Mouse (Mus musculus): ENCODE results near the gene Slc30a7. TPM values are rescaled to one million over a fixed set of nuclear protein-coding genes. Genes with fewer than 3 reads are reported as not detected.
"Not testable (repeated sequence)": the region's sequence is repeated elsewhere in the genome, so short reads cannot be mapped to it uniquely, and the experiment has no call there.

Slc30a7 gene
- polyA plus RNA-seq, 1 experiment from 2014 or later, result 14.2 TPM

GRCm38 (mm10) chr3:115924401-115925190 is 82.6 kb downstream of the Slc30a7 start:
- no peaks in the 10 kb centered on the region for H3K4me1 ChIP-seq (ENCODE audit: control insufficient read depth, insufficient read depth, low read length)
- H3K9ac ChIP-seq (ENCODE audit: low read depth, low read length), result no peak overlapping the region
- ATAC-seq, result no peak
- no peak overlapping the region for H3K4me3 ChIP-seq (ENCODE audit: low read depth, low read length)
- peaks cover 4% of the 10 kb centered on the region; the same call in 1 of the 2 replicates for H3K36me3 ChIP-seq (ENCODE audit: control insufficient read depth, insufficient read depth, low read length)
- H3K27me3 ChIP-seq (ENCODE audit: control insufficient read depth, insufficient read depth, low read depth, low read length), result no peaks in the 10 kb centered on the region
- H3K9me3 ChIP-seq (replicated peaks; ENCODE audit: control insufficient read depth, low read length, poor library complexity, severe bottlenecking), result no peaks in the 10 kb centered on the region
- H3K27ac ChIP-seq (ENCODE audit: low read length), result no peak overlapping the region
- 91% methylated on average over 4 of the region's 4 CpGs for WGBS
- H3K4me2 ChIP-seq (ENCODE audit: low read length), result no peak overlapping the region

DNA sequence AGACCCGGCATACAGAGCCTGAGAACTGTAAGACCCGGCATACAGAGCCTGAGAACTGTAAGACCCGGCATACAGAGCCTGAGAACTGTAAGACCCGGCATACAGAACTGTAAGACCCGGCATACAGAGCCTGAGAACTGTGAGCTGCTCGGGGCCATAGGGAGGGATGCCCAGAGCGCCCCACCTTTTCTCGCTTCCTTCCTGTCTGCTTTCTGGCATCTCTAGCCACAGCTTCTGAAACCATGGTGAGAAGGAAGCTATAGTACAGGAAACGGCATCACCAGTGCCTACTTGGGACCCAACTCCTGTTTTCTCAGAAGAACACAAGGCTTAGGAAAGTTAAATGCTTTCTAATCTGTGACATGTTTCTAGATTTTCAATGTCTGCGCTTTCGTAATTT is 99.8 kb downstream of the Slc30a7 start:
- not testable (repeated sequence) for H3K4me2 ChIP-seq (ENCODE audit: low read length); H3K9ac ChIP-seq (ENCODE audit: low read depth, low read length); H3K27ac ChIP-seq (ENCODE audit: low read length); H3K9me3 ChIP-seq (replicated peaks; ENCODE audit: control insufficient read depth, low read length, poor library complexity, severe bottlenecking); H3K4me3 ChIP-seq (ENCODE audit: low read depth, low read length); H3K36me3 ChIP-seq (ENCODE audit: control insufficient read depth, insufficient read depth, low read length); ATAC-seq; H3K27me3 ChIP-seq (ENCODE audit: control insufficient read depth, insufficient read depth, low read depth, low read length); H3K4me1 ChIP-seq (ENCODE audit: control insufficient read depth, insufficient read depth, low read length)
- 97% methylated on average over 9 of the region's 11 CpGs for WGBS

- no peak for ATAC-seq
- no peaks in the 10 kb centered on the region for H3K4me1 ChIP-seq (ENCODE audit: control insufficient read depth, insufficient read depth, low read length)
- 93% methylated on average over 4 of the region's 4 CpGs for WGBS
These were observed 101.6 kb downstream of the Slc30a7 start for GRCm38 (mm10) chr3:115905567-115905966.

DNA sequence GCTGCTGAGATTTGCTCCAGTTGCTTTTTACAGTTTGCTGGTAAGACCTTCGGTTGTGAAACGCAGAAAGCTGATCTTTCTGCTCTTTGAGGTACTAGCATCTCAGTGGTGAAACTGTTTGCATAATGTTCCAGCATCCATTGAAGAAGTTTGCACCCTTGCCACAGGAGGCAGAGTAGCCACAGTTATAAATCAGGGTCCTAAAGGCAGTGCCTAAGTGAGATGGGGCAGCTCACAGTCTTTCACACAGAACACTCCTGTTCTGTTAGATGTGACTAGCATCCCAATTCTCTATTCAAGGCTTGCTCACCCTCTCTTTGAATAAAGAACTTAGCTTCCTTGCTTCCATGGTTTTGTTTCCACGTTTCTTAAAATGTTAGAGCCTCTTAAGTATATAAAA is 102.1 kb downstream of the Slc30a7 start:
- ATAC-seq, result no peak
- H3K4me2 ChIP-seq (ENCODE audit: low read length), result no peak overlapping the region
- no peaks in the 10 kb centered on the region for H3K27me3 ChIP-seq (ENCODE audit: control insufficient read depth, insufficient read depth, low read depth, low read length)
- no peaks in the 10 kb centered on the region; the same call in 1 of the 2 replicates for H3K9me3 ChIP-seq (replicated peaks; ENCODE audit: control insufficient read depth, low read length, poor library complexity, severe bottlenecking)
- no peak overlapping the region for H3K27ac ChIP-seq (ENCODE audit: low read length)
- 87% methylated on average over 3 of the region's 3 CpGs for WGBS
- no peak overlapping the region for H3K4me3 ChIP-seq (ENCODE audit: low read depth, low read length)
- no peaks in the 10 kb centered on the region; the same call in 1 of the 2 replicates for H3K36me3 ChIP-seq (ENCODE audit: control insufficient read depth, insufficient read depth, low read length)
- H3K4me1 ChIP-seq (ENCODE audit: control insufficient read depth, insufficient read depth, low read length), result no peaks in the 10 kb centered on the region
- no peak overlapping the region for H3K9ac ChIP-seq (ENCODE audit: low read depth, low read length)

More at GRCm38 (mm10) chr3:115905567-115905966, 101.6 kb downstream of the Slc30a7 start:
- no peaks in the 10 kb centered on the region; the same call in 1 of the 2 replicates for H3K36me3 ChIP-seq (ENCODE audit: control insufficient read depth, insufficient read depth, low read length)
- H3K27ac ChIP-seq (ENCODE audit: low read length), result no peak overlapping the region
- no peak overlapping the region for H3K4me2 ChIP-seq (ENCODE audit: low read length)
- H3K9ac ChIP-seq (ENCODE audit: low read depth, low read length), result no peak overlapping the region
- H3K4me3 ChIP-seq (ENCODE audit: low read depth, low read length), result no peak overlapping the region
- no peaks in the 10 kb centered on the region; the same call in 1 of the 2 replicates for H3K9me3 ChIP-seq (replicated peaks; ENCODE audit: control insufficient read depth, low read length, poor library complexity, severe bottlenecking)
- H3K27me3 ChIP-seq (ENCODE audit: control insufficient read depth, insufficient read depth, low read depth, low read length), result no peaks in the 10 kb centered on the region

DNA sequence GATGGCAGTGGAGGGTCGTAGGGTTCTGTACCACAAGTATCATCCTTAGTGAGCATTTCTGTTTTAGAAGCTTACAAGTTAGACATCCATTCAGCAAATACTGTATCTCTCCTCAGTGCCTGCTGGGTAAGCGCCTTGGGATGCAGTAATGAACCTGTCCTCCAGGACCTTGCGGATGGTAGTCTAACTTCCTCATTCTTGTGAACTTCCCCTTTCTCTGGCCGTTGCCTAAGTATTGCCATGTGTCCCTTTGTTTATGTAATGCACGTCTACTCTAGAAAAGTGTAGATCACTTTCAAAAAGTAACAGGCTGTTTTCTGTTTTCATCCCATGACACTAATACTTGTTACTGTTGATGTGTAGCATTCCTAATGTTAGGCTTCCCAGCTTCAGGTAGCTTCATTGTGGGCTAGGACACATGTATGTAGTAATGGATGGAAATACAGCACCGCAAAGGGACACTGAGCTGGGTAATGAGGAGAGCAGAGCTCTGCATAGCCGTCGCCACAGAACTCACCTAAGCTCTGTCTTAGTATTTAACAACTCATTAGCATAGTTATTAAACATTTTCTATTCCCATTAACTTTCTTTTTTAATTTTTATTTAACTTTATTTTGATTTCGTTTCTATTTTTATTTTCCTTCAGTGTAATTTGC is 104.8 kb downstream of the Slc30a7 start:
- Histone ChIP-seq H3K4me2 (ENCODE audit: low read length) (no peak overlapping the region), H3K9me3 (replicated peaks; ENCODE audit: control insufficient read depth, low read length, poor library complexity, severe bottlenecking) (no peaks in the 10 kb centered on the region; the same call in 1 of the 2 replicates), H3K4me3 (ENCODE audit: low read depth, low read length) (no peak overlapping the region), H3K27me3 (ENCODE audit: control insufficient read depth, insufficient read depth, low read depth, low read length) (no peaks in the 10 kb centered on the region), H3K4me1 (ENCODE audit: control insufficient read depth, insufficient read depth, low read length) (no peaks in the 10 kb centered on the region), H3K36me3 (ENCODE audit: control insufficient read depth, insufficient read depth, low read length) (no peaks in the 10 kb centered on the region; the same call in 1 of the 2 replicates), H3K9ac (ENCODE audit: low read depth, low read length) (no peak overlapping the region), H3K27ac (ENCODE audit: low read length) (no peak overlapping the region)
- 93% methylated on average over 9 of the region's 9 CpGs for WGBS
- no peak for ATAC-seq

DNA sequence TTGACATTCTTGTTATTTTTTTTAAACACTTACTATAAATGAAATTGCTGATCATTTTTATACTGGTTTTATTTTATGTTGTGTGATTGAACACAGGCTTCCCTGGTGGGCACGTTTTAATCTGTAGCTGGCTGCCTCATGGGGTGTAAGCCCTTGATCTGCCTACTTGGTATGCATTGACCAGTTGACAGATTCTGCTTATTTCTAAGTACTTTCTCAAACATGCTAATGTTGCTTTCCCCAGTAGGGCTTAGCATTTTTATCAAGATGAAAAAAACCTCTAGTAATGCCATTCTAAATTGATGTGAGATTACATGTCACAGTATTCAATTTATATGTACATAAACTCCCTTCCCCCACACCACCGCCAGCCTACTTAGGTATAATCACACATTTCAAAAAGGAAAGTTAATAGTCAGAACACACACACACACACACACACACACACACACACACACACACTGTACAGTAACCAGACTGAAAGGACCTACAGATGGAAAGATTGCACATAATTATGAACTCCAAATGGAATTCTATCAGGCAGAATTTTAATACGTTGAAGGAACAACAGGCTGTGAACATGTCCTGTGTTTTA is 108.8 kb downstream of the Slc30a7 start:
- no peak overlapping the region for H3K27ac ChIP-seq (ENCODE audit: low read length)
- H3K4me2 ChIP-seq (ENCODE audit: low read length), result no peak overlapping the region
- H3K4me1 ChIP-seq (ENCODE audit: control insufficient read depth, insufficient read depth, low read length), result no peaks in the 10 kb centered on the region
- H3K36me3 ChIP-seq (ENCODE audit: control insufficient read depth, insufficient read depth, low read length), result 0 out of 2 replicates have a peak, but pooled peaks cover 3% of the 10 kb centered on the region
- no peaks in the 10 kb centered on the region for H3K27me3 ChIP-seq (ENCODE audit: control insufficient read depth, insufficient read depth, low read depth, low read length)
- H3K9ac ChIP-seq (ENCODE audit: low read depth, low read length), result no peak overlapping the region
- no peaks in the 10 kb centered on the region for H3K9me3 ChIP-seq (replicated peaks; ENCODE audit: control insufficient read depth, low read length, poor library complexity, severe bottlenecking)
- WGBS, result 30% methylated on average over 3 of the region's 3 CpGs
- ATAC-seq, result peak; percentile 76
- H3K4me3 ChIP-seq (ENCODE audit: low read depth, low read length), result no peak overlapping the region

GRCm38 (mm10) chr3:115893166-115893565 is 114.0 kb downstream of the Slc30a7 start:
- no peaks in the 10 kb centered on the region for H3K27me3 ChIP-seq (ENCODE audit: control insufficient read depth, insufficient read depth, low read depth, low read length)
- no peak overlapping the region for H3K4me2 ChIP-seq (ENCODE audit: low read length)
- no peaks in the 10 kb centered on the region for H3K9me3 ChIP-seq (replicated peaks; ENCODE audit: control insufficient read depth, low read length, poor library complexity, severe bottlenecking)
- 0 out of 2 replicates have a peak, but pooled peaks cover 3% of the 10 kb centered on the region for H3K36me3 ChIP-seq (ENCODE audit: control insufficient read depth, insufficient read depth, low read length)
- no peak overlapping the region for H3K4me3 ChIP-seq (ENCODE audit: low read depth, low read length)
- H3K4me1 ChIP-seq (ENCODE audit: control insufficient read depth, insufficient read depth, low read length), result peaks cover 3% of the 10 kb centered on the region
- H3K27ac ChIP-seq (ENCODE audit: low read length), result no peak overlapping the region
- no peak for ATAC-seq
- 85% methylated on average over 2 of the region's 2 CpGs for WGBS
- no peak overlapping the region for H3K9ac ChIP-seq (ENCODE audit: low read depth, low read length)

GRCm38 (mm10) chr3:115892341-115892740 is 114.9 kb downstream of the Slc30a7 start:
- no peak for ATAC-seq

More at GRCm38 (mm10) chr3:115892341-115892740, 114.9 kb downstream of the Slc30a7 start:
- Histone ChIP-seq H3K9me3 (replicated peaks; ENCODE audit: control insufficient read depth, low read length, poor library complexity, severe bottlenecking) (no peaks in the 10 kb centered on the region), H3K9ac (ENCODE audit: low read depth, low read length) (no peak overlapping the region), H3K4me3 (ENCODE audit: low read depth, low read length) (no peak overlapping the region), H3K36me3 (ENCODE audit: control insufficient read depth, insufficient read depth, low read length) (0 out of 2 replicates have a peak, but pooled peaks cover 3% of the 10 kb centered on the region), H3K4me1 (ENCODE audit: control insufficient read depth, insufficient read depth, low read length) (peaks cover 3% of the 10 kb centered on the region), H3K27ac (ENCODE audit: low read length) (no peak overlapping the region), H3K27me3 (ENCODE audit: control insufficient read depth, insufficient read depth, low read depth, low read length) (no peaks in the 10 kb centered on the region), H3K4me2 (ENCODE audit: low read length) (no peak overlapping the region)
- WGBS, result 69% methylated on average over 4 of the region's 4 CpGs
